Mouse (Mus musculus) neural tube, embryonic 15.5 days (tissue): ENCODE data around the gene Cfap77. TPM values are rescaled to one million over a fixed set of nuclear protein-coding genes. Genes with fewer than 3 reads are reported as not detected.

ENCODE experiments used
- ATAC-seq: fragments of 200-750 bp; cut with Nextera tagmentation; 2 replicates; pipeline ENCODE4 v1.8.0; 2017; ENCODE audit warnings: mild to moderate bottlenecking, moderate TSS enrichment, moderate library complexity; ENCODE audit not compliant: low FRiP score
- H3K27ac ChIP-seq: fragments of 300-500 bp; sonication (generic); replicated peaks from 2 replicates; pipeline ENCODE4 v1.5.1; 2015; ENCODE audit warnings: mild to moderate bottlenecking, inconsistent platforms
- H3K27me3 ChIP-seq: fragments of 300-500 bp; sonication (generic); replicated peaks from 2 replicates; pipeline ENCODE4 v1.6.1; 2015; ENCODE audit warnings: inconsistent platforms
- H3K36me3 ChIP-seq: fragments of 300-500 bp; sonication (generic); 2 replicates; pipeline ENCODE4 v1.6.1; 2015; ENCODE audit warnings: inconsistent platforms
- H3K4me1 ChIP-seq: fragments of 300-500 bp; sonication (generic); 2 replicates; pipeline ENCODE4 v1.6.1; 2015; ENCODE audit warnings: inconsistent platforms
- H3K4me2 ChIP-seq: fragments of 300-500 bp; sonication (generic); 2 replicates; pipeline ENCODE4 v1.6.1; 2015; ENCODE audit warnings: inconsistent platforms, mild to moderate bottlenecking, moderate library complexity
- H3K4me3 ChIP-seq: fragments of 300-500 bp; sonication (generic); replicated peaks from 2 replicates; pipeline ENCODE4 v1.5.1; 2015; ENCODE audit warnings: mild to moderate bottlenecking, inconsistent platforms
- H3K9ac ChIP-seq: fragments of 300-500 bp; sonication (generic); replicated peaks from 2 replicates; pipeline ENCODE4 v1.6.1; 2015; ENCODE audit warnings: mild to moderate bottlenecking, inconsistent platforms
- H3K9me3 ChIP-seq: fragments of 300-500 bp; sonication (generic); replicated peaks from 2 replicates; pipeline ENCODE4 v1.6.1; 2016; ENCODE audit warnings: inconsistent platforms
- WGBS: fragments of 180-500 bp; shearing (Covaris S2); methylation state at CpG from one replicate; pipeline ENCODE4 v1.1.7; 2015; ENCODE audit warnings: mixed read lengths; 5-methylcytosine and 5-hydroxymethylcytosine counted together
- polyA plus RNA-seq: library from polyadenylated mRNA; unstranded; fragments of >200 nt; fragmentation: Nextera tagmentation; extraction: Ambion mirVana; gene quantifications from 2 replicates; pipeline ENCODE4 v1.2.1, GENCODE M21; 2015

Cfap77 gene
- polyA plus RNA-seq, 1 experiment from 2014 or later, result 0.49 TPM

- WGBS, result 89% methylated on average over 15 of the region's 15 CpGs
- H3K36me3 ChIP-seq, result no peaks in the 10 kb centered on the region
- H3K4me2 ChIP-seq, result no peak overlapping the region
- H3K9ac ChIP-seq, result no peak overlapping the region
- no peak for ATAC-seq
- H3K4me1 ChIP-seq, result peaks cover 8% of the 10 kb centered on the region
- no peak overlapping the region for H3K4me3 ChIP-seq
- no peak overlapping the region for H3K27ac ChIP-seq
- H3K9me3 ChIP-seq, result no peaks in the 10 kb centered on the region
- peaks cover 28% of the 10 kb centered on the region for H3K27me3 ChIP-seq
Observed at GRCm38 (mm10) chr2:28961024-28961585, 93.8 kb downstream of the Cfap77 start.

- H3K27me3 ChIP-seq, result peaks cover 16% of the 10 kb centered on the region
- H3K4me2 ChIP-seq, result no peak overlapping the region
- no peaks in the 10 kb centered on the region for H3K9me3 ChIP-seq
- H3K4me1 ChIP-seq, result no peaks in the 10 kb centered on the region
- no peak overlapping the region for H3K27ac ChIP-seq
- no peak overlapping the region for H3K9ac ChIP-seq
- H3K36me3 ChIP-seq, result no peaks in the 10 kb centered on the region
- H3K4me3 ChIP-seq, result no peak overlapping the region
- ATAC-seq, result no peak
- 92% methylated on average over 4 of the region's 4 CpGs for WGBS
Observed at GRCm38 (mm10) chr2:28956874-28957273, 98.0 kb downstream of the Cfap77 start.

DNA sequence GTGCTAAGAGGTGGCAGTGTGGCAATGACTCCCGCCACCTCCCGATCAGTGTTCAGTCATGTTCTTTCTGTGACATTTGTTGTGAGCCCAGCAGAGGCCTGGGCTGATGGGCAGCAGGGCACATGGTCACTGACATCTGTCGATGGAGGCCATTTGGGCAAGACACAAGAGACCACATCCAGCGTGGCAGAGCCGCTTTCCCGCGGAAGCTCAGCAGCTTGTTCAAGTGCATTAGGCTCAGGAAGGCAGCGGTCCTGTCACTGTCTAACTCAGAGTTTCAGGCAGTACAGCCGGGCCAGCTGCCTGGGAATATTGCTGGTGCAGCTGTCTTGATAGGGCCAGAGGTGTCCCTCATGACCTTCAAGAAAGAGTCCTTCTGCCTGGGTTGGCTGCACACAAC lies 100.3 kb downstream of the Cfap77 start:
- H3K36me3 ChIP-seq, result no peaks in the 10 kb centered on the region
- H3K4me2 ChIP-seq, result no peak overlapping the region
- peaks cover 11% of the 10 kb centered on the region for H3K27me3 ChIP-seq
- no peak overlapping the region for H3K9ac ChIP-seq
- no peaks in the 10 kb centered on the region for H3K9me3 ChIP-seq
- no peak overlapping the region for H3K27ac ChIP-seq
- WGBS, result 82% methylated on average over 9 of the region's 9 CpGs
- H3K4me1 ChIP-seq, result no peaks in the 10 kb centered on the region
- no peak overlapping the region for H3K4me3 ChIP-seq
- ATAC-seq, result no peak

DNA sequence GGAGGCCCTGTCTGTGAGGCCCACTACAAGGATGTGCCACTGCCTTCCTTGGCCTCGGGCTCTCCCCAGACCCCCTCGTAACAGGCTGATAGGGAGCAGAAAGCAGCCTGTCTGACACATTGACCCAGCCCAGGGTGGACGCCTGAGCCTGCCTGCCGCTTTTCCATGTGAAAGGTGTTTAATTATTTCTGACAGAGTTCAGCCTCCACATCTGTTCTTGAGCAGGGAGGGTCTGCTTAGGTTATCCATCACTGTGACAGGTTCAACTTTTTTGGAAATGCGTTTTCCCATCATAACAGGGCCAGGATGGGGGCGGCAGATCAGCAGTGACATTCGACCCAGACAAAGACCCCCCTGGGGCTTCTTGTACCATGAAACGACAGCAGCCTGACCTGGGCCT lies 101.9 kb downstream of the Cfap77 start:
- 43% methylated on average over 8 of the region's 8 CpGs for WGBS
- H3K27me3 ChIP-seq, result peaks cover 14% of the 10 kb centered on the region

GRCm38 (mm10) chr2:28946312-28946711 lies 108.6 kb downstream of the Cfap77 start:
- Histone ChIP-seq H3K4me2 (no peak overlapping the region), H3K9me3 (no peaks in the 10 kb centered on the region), H3K36me3 (no peaks in the 10 kb centered on the region), H3K4me3 (no peak overlapping the region), H3K9ac (no peak overlapping the region), H3K27ac (no peak overlapping the region), H3K27me3 (peaks cover 15% of the 10 kb centered on the region; the same call in 1 of the 2 replicates), H3K4me1 (peaks cover 12% of the 10 kb centered on the region)
- no peak for ATAC-seq
- WGBS, result 81% methylated on average over 3 of the region's 3 CpGs

More for the DNA sequence above, 101.9 kb downstream of the Cfap77 start:
- Histone ChIP-seq H3K27ac (no peak overlapping the region), H3K9me3 (no peaks in the 10 kb centered on the region), H3K4me1 (no peaks in the 10 kb centered on the region), H3K4me3 (no peak overlapping the region), H3K9ac (no peak overlapping the region), H3K4me2 (no peak overlapping the region), H3K36me3 (no peaks in the 10 kb centered on the region)
- no peak for ATAC-seq

GRCm38 (mm10) chr2:28945388-28945787 lies 109.5 kb downstream of the Cfap77 start:
- Histone ChIP-seq H3K9me3 (no peaks in the 10 kb centered on the region), H3K9ac (no peak overlapping the region), H3K36me3 (no peaks in the 10 kb centered on the region), H3K4me1 (peaks cover 12% of the 10 kb centered on the region), H3K4me2 (no peak overlapping the region), H3K4me3 (no peak overlapping the region), H3K27ac (no peak overlapping the region), H3K27me3 (peaks cover 20% of the 10 kb centered on the region; the same call in 1 of the 2 replicates)
- WGBS, result 34% methylated on average over 6 of the region's 6 CpGs
- no peak for ATAC-seq

DNA sequence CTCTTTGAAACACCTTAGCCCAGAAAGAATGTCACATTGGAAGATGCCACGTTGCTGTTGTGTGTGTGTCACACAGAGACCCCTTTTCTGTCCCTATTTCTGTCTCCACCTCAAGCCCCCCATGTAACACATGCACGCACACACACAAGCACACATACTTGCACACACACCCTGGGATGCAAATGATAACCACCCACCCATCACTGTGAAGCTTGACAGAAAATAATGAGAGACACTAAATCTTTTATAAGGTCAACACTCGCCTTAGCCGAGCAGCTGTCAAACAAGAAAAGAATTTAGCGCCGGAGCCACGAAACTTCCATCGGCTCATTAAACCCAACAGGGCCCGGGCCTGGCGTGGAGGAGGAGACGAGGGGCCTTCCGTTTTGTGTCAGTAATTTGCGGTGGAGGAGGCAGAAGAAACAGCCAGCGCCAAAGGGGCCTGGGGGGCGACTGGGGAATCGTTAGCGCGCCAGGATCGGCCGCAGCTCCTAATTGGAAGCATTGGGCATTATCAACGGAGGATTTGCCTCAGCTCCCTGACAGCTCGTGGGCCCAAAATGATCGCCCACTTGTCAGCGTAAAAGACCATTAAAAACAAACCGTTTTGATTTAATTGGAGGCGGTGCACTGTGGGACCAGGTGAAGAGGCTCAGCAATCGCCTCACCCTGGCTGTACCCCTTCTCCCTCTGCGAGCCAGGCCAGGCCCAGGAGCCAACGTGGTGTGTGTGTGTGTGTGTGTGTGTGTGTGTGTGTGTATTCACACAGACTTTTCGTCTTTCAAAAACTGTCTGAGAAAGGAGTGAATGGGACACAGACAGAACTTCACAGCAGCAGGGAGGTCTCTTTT lies 111.0 kb downstream of the Cfap77 start:
- Histone ChIP-seq H3K36me3 (no peaks in the 10 kb centered on the region), H3K4me3 (no peak overlapping the region), H3K4me2 (peak overlapping the region; percentile 28), H3K4me1 (peaks cover 12% of the 10 kb centered on the region), H3K27ac (no peak overlapping the region), H3K9me3 (no peaks in the 10 kb centered on the region), H3K27me3 (peaks cover 24% of the 10 kb centered on the region; the same call in 1 of the 2 replicates), H3K9ac (no peak overlapping the region)
- no peak for ATAC-seq
- WGBS, result 15% methylated on average over 29 of the region's 30 CpGs

DNA sequence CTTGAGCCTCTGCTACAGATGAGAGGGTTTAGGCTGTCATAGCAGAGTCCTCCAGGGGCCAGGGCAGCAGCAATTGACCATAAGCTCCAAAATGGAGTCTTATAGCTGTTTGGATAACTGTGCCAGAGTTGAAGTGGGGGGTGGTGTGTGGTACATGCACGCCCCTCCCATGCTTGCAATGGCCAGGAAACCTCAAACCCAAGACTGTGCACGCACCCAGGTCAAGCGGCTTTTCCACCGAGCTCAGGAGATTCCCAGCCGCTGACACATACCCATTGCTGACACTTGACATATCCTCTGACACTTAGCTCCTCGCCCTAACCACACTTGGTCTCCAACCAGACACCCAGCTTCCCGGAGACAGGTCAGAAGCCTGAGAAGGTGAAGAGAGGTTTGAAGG lies 115.9 kb downstream of the Cfap77 start:
- no peak overlapping the region for H3K4me2 ChIP-seq
- no peak for ATAC-seq
- 79% methylated on average over 7 of the region's 7 CpGs for WGBS
- H3K27me3 ChIP-seq, result peaks cover 14% of the 10 kb centered on the region; the same call in 1 of the 2 replicates
- H3K27ac ChIP-seq, result no peak overlapping the region
- H3K9ac ChIP-seq, result no peak overlapping the region
- H3K4me1 ChIP-seq, result peaks cover 11% of the 10 kb centered on the region
- H3K36me3 ChIP-seq, result no peaks in the 10 kb centered on the region
- H3K4me3 ChIP-seq, result no peak overlapping the region
- H3K9me3 ChIP-seq, result no peaks in the 10 kb centered on the region

GRCm38 (mm10) chr2:28930571-28930970 lies 124.3 kb downstream of the Cfap77 start:
- H3K4me2 ChIP-seq, result no peak overlapping the region
- H3K27me3 ChIP-seq, result peaks cover 30% of the 10 kb centered on the region
- no peak overlapping the region for H3K27ac ChIP-seq
- 94% methylated on average over 3 of the region's 3 CpGs for WGBS
- no peak overlapping the region for H3K4me3 ChIP-seq
- no peaks in the 10 kb centered on the region for H3K9me3 ChIP-seq
- no peak overlapping the region for H3K9ac ChIP-seq
- no peaks in the 10 kb centered on the region for H3K4me1 ChIP-seq
- no peak for ATAC-seq
- H3K36me3 ChIP-seq, result no peaks in the 10 kb centered on the region

GRCm38 (mm10) chr2:28923912-28924311 lies 131.0 kb downstream of the Cfap77 start:
- H3K4me1 ChIP-seq, result no peaks in the 10 kb centered on the region
- H3K4me3 ChIP-seq, result no peak overlapping the region
- no peak overlapping the region for H3K9ac ChIP-seq
- H3K36me3 ChIP-seq, result no peaks in the 10 kb centered on the region
- peaks cover 80% of the 10 kb centered on the region for H3K27me3 ChIP-seq
- no peaks in the 10 kb centered on the region for H3K9me3 ChIP-seq
- H3K4me2 ChIP-seq, result no peak overlapping the region
- peak; percentile 77; the same call in 1 of the 2 replicates for ATAC-seq
- 0% methylated on average over 4 of the region's 4 CpGs for WGBS
- H3K27ac ChIP-seq, result no peak overlapping the region

- no peaks in the 10 kb centered on the region for H3K9me3 ChIP-seq
- H3K27ac ChIP-seq, result no peak overlapping the region
- no peak for ATAC-seq
- 0% methylated on average over 4 of the region's 4 CpGs for WGBS
- no peak overlapping the region for H3K4me3 ChIP-seq
- H3K36me3 ChIP-seq, result no peaks in the 10 kb centered on the region
- H3K27me3 ChIP-seq, result peaks cover 94% of the 10 kb centered on the region
- H3K9ac ChIP-seq, result no peak overlapping the region
- H3K4me1 ChIP-seq, result peaks cover 14% of the 10 kb centered on the region
- no peak overlapping the region for H3K4me2 ChIP-seq
Observed at GRCm38 (mm10) chr2:28919001-28919400, 135.9 kb downstream of the Cfap77 start.
